Mouse (Mus musculus): ENCODE data around the gene Ebf1.

DNA sequence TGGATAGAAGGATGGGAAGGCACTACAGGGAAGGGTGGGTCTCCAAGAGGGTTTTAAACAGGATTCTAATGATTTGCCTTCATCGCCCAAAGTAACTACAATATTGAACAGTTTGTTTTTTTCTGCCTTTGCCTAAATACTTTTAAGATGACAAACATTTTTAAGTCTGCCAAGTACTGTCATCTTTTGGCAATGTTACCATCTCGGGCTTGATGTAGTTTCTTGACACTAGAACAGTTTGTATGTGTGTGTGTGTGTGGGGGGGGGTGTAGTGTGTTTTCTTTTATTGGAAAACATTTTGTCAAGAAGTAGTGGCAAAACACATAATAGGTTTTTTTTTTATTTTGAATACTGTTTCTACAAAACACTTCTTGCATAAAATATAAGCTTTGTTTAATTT lies 111.2 kb downstream of the Ebf1 start:
- TF ChIP-seq POLR2A (IDR thresholded peaks at IDR 0.05; ENCODE audit: control insufficient read depth, low read depth, low read length) (no peak), CTCF (IDR thresholded peaks at IDR 0.05; ENCODE audit: control insufficient read depth, insufficient read depth, insufficient replicate concordance, low read depth, low read length) (no peak)
